Mouse (Mus musculus) embryonic facial prominence, embryonic 11.5 days (tissue): Measurements from ENCODE around the gene Samd4. TPM values are rescaled to one million over a fixed set of nuclear protein-coding genes. Genes with fewer than 3 reads are reported as not detected.
A peak's percentile ranks its signal among the peaks of the same experiment; 100 is the strongest.

ENCODE experiments used
- ATAC-seq: fragments of 200-750 bp; cut with Nextera tagmentation; replicated peaks from 2 replicates; pipeline ENCODE4 v1.8.0; 2017; ENCODE audit warnings: low read depth; ENCODE audit not compliant: insufficient number of reproducible peaks, low FRiP score, low TSS enrichment
- DNase-seq: peaks from one replicate; pipeline ENCODE4 v3.0.0-alpha.2; 2015; ENCODE audit warnings: low spot score
- H3K27ac ChIP-seq: fragments of 300-500 bp; sonication (generic); replicated peaks from 2 replicates; pipeline ENCODE4 v1.5.1; 2014; ENCODE audit warnings: mild to moderate bottlenecking, low read depth, low read length, control low read depth
- H3K27me3 ChIP-seq: fragments of 300-500 bp; sonication (generic); 2 replicates; pipeline ENCODE4 v1.6.1; 2014; ENCODE audit warnings: mild to moderate bottlenecking, low read length, moderate library complexity, mixed read lengths; ENCODE audit not compliant: control insufficient read depth, insufficient read depth
- H3K36me3 ChIP-seq: fragments of 300-500 bp; sonication (generic); replicated peaks from 2 replicates; pipeline ENCODE4 v1.6.1; 2014; ENCODE audit warnings: low read depth, mild to moderate bottlenecking, low read length, moderate library complexity, mixed read lengths; ENCODE audit not compliant: control insufficient read depth, insufficient read depth
- H3K4me1 ChIP-seq: fragments of 300-500 bp; sonication (generic); 2 replicates; pipeline ENCODE4 v1.6.1; 2014; ENCODE audit warnings: low read length, mixed read lengths; ENCODE audit not compliant: control insufficient read depth, insufficient read depth
- H3K4me2 ChIP-seq: fragments of 300-500 bp; sonication (generic); 2 replicates; pipeline ENCODE4 v1.6.1; 2014; ENCODE audit warnings: low read depth, mild to moderate bottlenecking, control low read depth, low read length, moderate library complexity
- H3K4me3 ChIP-seq: fragments of 300-500 bp; sonication (generic); 2 replicates; pipeline ENCODE4 v1.5.1; 2014; ENCODE audit warnings: low read depth, low read length, control low read depth
- H3K9ac ChIP-seq: fragments of 300-500 bp; sonication (generic); replicated peaks from 2 replicates; pipeline ENCODE4 v1.6.1; 2014; ENCODE audit warnings: mild to moderate bottlenecking, control low read depth, low read length
- H3K9me3 ChIP-seq: fragments of 300-500 bp; sonication (generic); replicated peaks from 2 replicates; pipeline ENCODE4 v1.6.1; 2016; ENCODE audit warnings: mild to moderate bottlenecking, low read length, inconsistent platforms, mixed read lengths; ENCODE audit not compliant: control insufficient read depth
- WGBS: fragments of 180-500 bp; shearing (Covaris S2); extraction: QIAGEN DNeasy Blood & Tissue Kit; methylation state at CpG from one replicate; pipeline ENCODE4 v1.1.7; 2014; 5-methylcytosine and 5-hydroxymethylcytosine counted together
- polyA plus RNA-seq: library from polyadenylated mRNA; unstranded; fragments of >200 nt; fragmentation: Nextera tagmentation; extraction: Ambion mirVana; gene quantifications from 2 replicates; pipeline ENCODE4 v1.2.1, GENCODE M21; 2014

The Samd4 gene
- polyA plus RNA-seq, 1 experiment from 2014 or later: 3.5 TPM

DNA sequence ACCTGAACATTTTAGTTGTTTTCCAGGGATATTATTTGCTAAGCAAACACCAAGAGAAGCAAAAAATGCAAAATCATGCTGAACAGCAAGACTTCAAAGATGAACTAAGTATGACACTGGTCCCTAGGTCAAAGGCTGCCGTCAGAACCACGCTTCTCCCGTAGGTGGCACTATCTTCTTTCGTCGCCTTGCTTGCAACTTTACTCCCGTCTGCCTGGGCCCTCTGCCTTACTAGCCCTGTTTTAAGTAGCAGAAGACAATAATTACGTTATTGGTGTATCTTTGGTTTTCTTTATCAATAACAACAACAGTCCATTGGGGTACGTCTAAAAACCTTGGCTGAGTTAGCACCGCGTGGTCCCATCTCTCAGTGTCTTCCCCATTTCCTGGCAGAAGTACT lies 1.7 kb upstream of the Samd4 start:
- H3K4me2 ChIP-seq: no peak overlapping the region
- H3K4me3 ChIP-seq: no peak overlapping the region

DNA sequence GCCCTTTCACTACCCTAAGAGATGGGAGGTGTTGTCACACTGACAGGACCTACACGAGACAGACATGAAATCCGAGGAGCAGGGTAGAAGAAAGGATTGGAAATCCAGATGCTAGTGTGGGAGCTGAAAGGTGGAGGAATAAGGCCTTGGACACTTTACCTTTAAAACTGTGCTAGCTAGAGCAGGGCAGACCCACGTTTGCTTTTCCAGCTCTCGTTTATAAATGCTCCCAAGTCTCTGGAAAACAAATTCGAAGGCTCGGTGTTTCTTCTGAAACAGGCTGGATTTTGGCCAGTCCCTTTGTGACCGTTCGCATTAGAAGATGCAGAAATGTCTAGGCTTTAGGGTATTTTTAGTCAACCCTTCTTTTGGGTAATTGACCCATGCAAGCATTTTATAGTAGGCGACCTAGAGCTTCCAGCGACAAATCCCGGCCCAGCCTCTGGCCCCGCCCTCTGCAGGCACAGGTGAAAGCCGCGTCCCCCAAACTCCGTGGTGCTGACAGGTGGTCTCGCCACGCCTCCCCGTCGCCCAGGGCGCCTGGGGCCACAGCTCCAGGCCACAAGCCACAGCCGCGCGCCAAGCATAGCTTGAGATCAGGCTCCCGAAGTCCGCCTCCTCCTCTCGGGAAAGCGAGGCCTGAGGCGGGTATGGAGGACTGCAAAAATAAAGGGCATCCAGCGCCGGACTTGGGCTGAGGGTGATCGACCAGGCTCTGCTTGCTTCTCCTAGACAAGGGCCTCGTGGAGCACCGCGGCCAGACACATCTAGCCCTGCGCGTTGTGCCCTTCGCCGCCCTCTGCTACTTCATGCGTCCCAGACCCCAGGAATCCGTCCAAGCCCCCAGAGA lies 848 bp upstream of the Samd4 start:
- no peaks in the 10 kb centered on the region for H3K36me3 ChIP-seq
- H3K9me3 ChIP-seq: no peaks in the 10 kb centered on the region
- 2% methylated on average over 40 of the region's 40 CpGs for WGBS
- H3K4me1 ChIP-seq: peaks cover 7% of the 10 kb centered on the region; the same call in 1 of the 2 replicates
- peak overlapping the region; percentile 96 for H3K4me2 ChIP-seq
- peak overlapping the region; percentile 73 for H3K4me3 ChIP-seq
- ATAC-seq: peak; percentile 35
- H3K9ac ChIP-seq: peak overlapping the region; percentile 65
- H3K27ac ChIP-seq: 0 out of 2 replicates have a peak overlapping the region, but pooled peaks have one; percentile 47
- H3K27me3 ChIP-seq: no peaks in the 10 kb centered on the region
- peak; percentile 40 for DNase-seq

More for the DNA sequence above, 1.7 kb upstream of the Samd4 start:
- 4% methylated on average over 10 of the region's 10 CpGs for WGBS
- ATAC-seq (no peak), DNase-seq (peak; percentile 75)
- Histone ChIP-seq H3K27me3 (no peaks in the 10 kb centered on the region), H3K4me1 (peaks cover 5% of the 10 kb centered on the region; the same call in 1 of the 2 replicates), H3K36me3 (no peaks in the 10 kb centered on the region), H3K9me3 (no peaks in the 10 kb centered on the region), H3K27ac (no peak overlapping the region), H3K9ac (no peak overlapping the region)

DNA sequence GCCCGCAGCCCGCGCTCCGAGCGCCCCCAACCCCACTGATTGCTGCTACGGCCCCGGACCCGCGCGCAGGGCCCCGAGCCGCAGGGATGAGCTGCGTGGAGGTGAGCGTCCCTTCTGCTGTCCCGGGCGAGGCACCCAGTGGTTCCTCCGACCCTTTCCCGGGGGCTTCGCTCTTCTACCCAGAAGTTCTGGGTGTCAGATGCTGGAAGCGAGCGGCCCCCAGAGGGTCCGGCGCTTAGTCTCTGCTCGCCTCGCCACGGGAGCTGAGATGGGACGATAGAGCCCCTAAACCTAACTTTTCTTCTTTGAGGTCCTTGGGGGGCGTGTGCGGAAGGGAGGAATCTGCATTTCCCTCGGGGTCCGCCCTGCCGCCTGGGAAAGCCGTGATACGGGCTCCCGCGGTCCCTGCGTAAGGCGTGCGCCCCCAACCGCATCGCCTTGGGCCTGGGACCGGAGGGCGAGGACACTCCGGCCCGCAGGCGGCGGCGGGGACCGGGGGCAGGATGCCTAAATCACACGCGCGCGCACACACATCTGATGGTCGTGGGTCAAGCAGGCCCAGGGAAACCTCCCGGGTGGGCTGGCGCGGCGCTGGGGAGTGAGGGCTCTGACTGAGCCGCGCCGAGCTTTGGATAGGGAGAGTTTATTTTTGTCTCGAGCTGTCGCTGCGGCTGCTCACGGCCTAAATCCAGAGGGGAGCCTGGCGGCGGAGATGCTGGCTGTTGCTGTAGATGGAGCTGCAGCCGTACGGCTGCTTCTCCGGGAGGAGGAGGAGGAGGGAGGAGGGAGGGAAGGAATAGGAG lies 615 bp downstream of the Samd4 start:
- Histone ChIP-seq H3K9me3 (no peaks in the 10 kb centered on the region), H3K4me2 (peak overlapping the region; percentile 96), H3K27ac (peak overlapping the region; percentile 83), H3K9ac (peak overlapping the region; percentile 80), H3K4me1 (peaks cover 7% of the 10 kb centered on the region; the same call in 1 of the 2 replicates), H3K4me3 (peak overlapping the region; percentile 73), H3K27me3 (no peaks in the 10 kb centered on the region), H3K36me3 (no peaks in the 10 kb centered on the region)
- DNase-seq (peak; percentile 75), ATAC-seq (peak; percentile 32)
- WGBS: under 1% methylated on average over 58 of the region's 70 CpGs

DNA sequence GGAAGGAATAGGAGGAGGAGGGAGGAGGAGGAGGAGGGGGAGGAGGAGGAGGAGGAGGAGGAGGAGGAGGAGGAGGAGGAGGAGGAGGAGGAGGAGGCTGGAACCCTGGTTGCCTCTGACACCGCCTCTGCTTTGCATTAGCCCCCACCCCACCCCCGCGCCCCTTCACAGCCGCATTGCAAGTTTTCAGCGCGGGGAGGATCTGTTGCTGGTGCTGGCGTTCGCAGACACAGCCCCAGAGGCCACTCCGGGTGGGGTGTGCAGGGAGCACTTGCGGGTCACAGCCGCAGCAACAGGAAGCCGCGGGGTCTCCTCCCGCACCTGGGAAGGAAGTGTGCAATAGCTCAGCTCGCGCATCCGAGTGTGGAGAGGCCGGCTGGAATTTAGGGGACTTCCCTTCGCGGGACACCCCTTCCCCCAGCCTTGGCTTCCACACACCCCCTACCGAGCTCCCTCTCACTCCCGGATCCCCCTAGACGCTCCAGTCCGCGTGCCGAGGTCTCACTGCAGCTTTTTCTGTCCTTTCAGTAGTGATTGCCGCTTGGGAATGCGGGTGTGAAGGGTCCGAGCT lies 1.3 kb downstream of the Samd4 start:
- Histone ChIP-seq H3K27me3 (no peaks in the 10 kb centered on the region), H3K4me3 (peak overlapping the region; percentile 73), H3K4me2 (peak overlapping the region; percentile 96), H3K9me3 (no peaks in the 10 kb centered on the region), H3K27ac (peak overlapping the region; percentile 83), H3K36me3 (no peaks in the 10 kb centered on the region), H3K4me1 (peaks cover 7% of the 10 kb centered on the region; the same call in 1 of the 2 replicates), H3K9ac (peak overlapping the region; percentile 63)
- ATAC-seq (0 out of 2 replicates have a peak, but pooled peaks have one; percentile 16), DNase-seq (peak; percentile 70)
- 0% methylated on average over 28 of the region's 29 CpGs for WGBS

DNA sequence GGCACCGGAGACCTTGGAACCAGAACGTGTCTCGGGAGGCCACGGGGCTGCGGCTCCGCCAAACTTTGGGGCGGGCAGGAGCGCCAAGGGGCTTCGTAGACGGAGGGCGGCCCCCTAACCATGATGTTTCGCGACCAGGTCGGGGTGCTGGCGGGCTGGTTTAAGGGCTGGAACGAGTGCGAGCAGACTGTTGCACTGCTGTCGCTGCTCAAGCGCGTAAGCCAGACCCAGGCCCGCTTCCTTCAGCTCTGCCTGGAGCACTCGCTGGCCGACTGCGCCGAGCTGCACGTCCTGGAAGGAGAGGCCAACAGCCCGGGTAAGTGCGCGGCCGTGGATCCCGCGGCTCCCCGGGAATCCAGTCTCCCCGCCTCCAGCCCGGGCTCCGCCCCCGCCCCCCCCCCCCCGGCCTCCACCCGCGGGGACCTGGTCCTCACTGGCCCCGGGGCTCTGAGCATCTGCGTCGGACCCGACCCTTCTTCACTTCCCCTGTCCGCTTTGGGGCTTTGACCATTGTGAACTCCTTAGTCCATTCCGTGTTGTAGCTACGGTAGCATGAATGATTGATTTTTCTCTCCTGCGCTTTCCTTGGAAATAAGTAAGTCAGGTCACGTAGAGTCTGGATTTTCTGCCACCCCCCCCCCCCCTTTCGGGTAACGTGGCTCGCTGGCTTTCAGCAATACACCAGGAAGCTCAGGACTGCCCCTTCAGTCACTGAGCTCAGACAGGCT lies 2.2 kb downstream of the Samd4 start:
- no peaks in the 10 kb centered on the region for H3K27me3 ChIP-seq
- H3K4me3 ChIP-seq: peak overlapping the region; percentile 73
- WGBS: under 1% methylated on average over 42 of the region's 52 CpGs
- H3K4me1 ChIP-seq: peaks cover 7% of the 10 kb centered on the region; the same call in 1 of the 2 replicates
- peak overlapping the region; percentile 96 for H3K4me2 ChIP-seq
- ATAC-seq (peak; percentile 55; the same call in 1 of the 2 replicates), DNase-seq (peak; percentile 68)
- peak overlapping the region; percentile 43 for H3K27ac ChIP-seq
- H3K36me3 ChIP-seq: no peaks in the 10 kb centered on the region
- peak overlapping the region; percentile 63 for H3K9ac ChIP-seq
- H3K9me3 ChIP-seq: no peaks in the 10 kb centered on the region

DNA sequence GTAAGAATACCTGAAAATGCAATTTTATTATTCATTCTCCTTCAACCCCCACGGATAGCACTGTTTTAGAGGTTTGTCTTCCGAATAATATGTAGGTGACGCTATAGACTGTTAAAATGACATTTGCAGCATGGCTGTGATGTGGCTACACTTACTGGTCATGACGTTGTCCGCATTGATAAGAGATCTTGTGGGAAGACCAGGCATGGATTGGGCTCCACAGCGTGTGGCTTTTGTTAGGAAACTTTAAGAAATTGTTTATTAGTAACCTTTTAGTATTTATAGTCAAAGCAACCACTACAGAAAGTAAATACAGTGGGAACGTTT lies 2.7 kb downstream of the Samd4 start:
- DNase-seq: no peak
- peak overlapping the region; percentile 73 for H3K4me3 ChIP-seq
- no peaks in the 10 kb centered on the region for H3K36me3 ChIP-seq
- H3K27me3 ChIP-seq: no peaks in the 10 kb centered on the region
- ATAC-seq: no peak
- H3K4me2 ChIP-seq: peak overlapping the region; percentile 96
- peak overlapping the region; percentile 63 for H3K9ac ChIP-seq
- H3K4me1 ChIP-seq: peaks cover 7% of the 10 kb centered on the region; the same call in 1 of the 2 replicates
- peak overlapping the region; percentile 43 for H3K27ac ChIP-seq
- 3% methylated on average over 7 of the region's 7 CpGs for WGBS
- no peaks in the 10 kb centered on the region for H3K9me3 ChIP-seq

DNA sequence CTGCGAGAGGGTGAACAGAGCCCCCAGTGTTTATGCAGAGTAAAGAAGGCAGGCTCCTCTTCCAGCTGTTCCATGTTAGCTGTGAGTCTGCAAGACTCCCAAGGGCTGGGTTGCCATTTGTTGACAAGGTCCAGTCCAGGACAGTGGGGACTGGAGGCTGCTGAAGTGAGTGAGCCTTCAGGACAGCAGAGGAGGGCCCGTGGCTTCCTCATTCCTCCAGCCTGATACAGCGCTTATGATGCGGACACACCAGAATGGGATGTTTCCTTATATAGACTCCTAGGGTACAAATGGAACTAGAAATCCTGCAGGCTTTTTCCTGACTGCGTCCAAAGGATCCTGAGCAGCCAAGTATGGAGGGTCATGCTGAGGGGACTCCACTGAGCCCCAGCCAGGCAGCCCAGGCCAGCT lies 3.2 kb downstream of the Samd4 start:
- Histone ChIP-seq H3K4me2 (peak overlapping the region; percentile 96), H3K36me3 (no peaks in the 10 kb centered on the region), H3K27ac (no peak overlapping the region; the same call in 1 of the 2 replicates), H3K4me1 (peaks cover 7% of the 10 kb centered on the region; the same call in 1 of the 2 replicates), H3K9me3 (no peaks in the 10 kb centered on the region), H3K4me3 (peak overlapping the region; percentile 7), H3K27me3 (no peaks in the 10 kb centered on the region), H3K9ac (peak overlapping the region; percentile 18; the same call in 1 of the 2 replicates)
- WGBS: 22% methylated on average over 5 of the region's 5 CpGs
- DNase-seq (peak; percentile 71), ATAC-seq (no peak)
